Mouse (Mus musculus) neural tube, embryonic 11.5 days (tissue): ENCODE measurements at regions not wholly inside any gene's neighbourhood (a gene's known extent, or its start where the extent isn't known, plus 50 kb on each side); places are given as distances from the start of the nearest gene placed in this dataset.

Experiments
- ATAC-seq: fragments of 200-750 bp; cut with Nextera tagmentation; 2 replicates; pipeline ENCODE4 v1.8.0; 2017; ENCODE audit warnings: moderate number of reproducible peaks, mild to moderate bottlenecking, moderate TSS enrichment, moderate library complexity; ENCODE audit not compliant: insufficient read depth, low FRiP score, low TSS enrichment
- DNase-seq: peaks from one replicate; pipeline ENCODE4 v3.0.0-alpha.2; 2015; ENCODE audit warnings: low spot score
- H3K27ac ChIP-seq: fragments of 300-500 bp; sonication (generic); 2 replicates; pipeline ENCODE4 v1.5.1; 2014; ENCODE audit warnings: low read depth, mild to moderate bottlenecking, low read length
- H3K27me3 ChIP-seq: fragments of 300-500 bp; sonication (generic); 2 replicates; pipeline ENCODE4 v1.6.1; 2014; ENCODE audit warnings: mild to moderate bottlenecking, low read length, mixed read lengths; ENCODE audit not compliant: control insufficient read depth, insufficient read depth
- H3K36me3 ChIP-seq: fragments of 300-500 bp; sonication (generic); 2 replicates; pipeline ENCODE4 v1.6.1; 2014; ENCODE audit warnings: mild to moderate bottlenecking, low read length, moderate library complexity, mixed read lengths; ENCODE audit not compliant: control insufficient read depth, insufficient read depth
- H3K4me1 ChIP-seq: fragments of 300-500 bp; sonication (generic); 2 replicates; pipeline ENCODE4 v1.6.1; 2014; ENCODE audit warnings: low read length, mixed read lengths; ENCODE audit not compliant: control insufficient read depth, insufficient read depth
- H3K4me2 ChIP-seq: fragments of 300-500 bp; sonication (generic); 2 replicates; pipeline ENCODE4 v1.6.1; 2014; ENCODE audit warnings: low read depth, mild to moderate bottlenecking, moderate library complexity
- H3K4me3 ChIP-seq: fragments of 300-500 bp; sonication (generic); 2 replicates; pipeline ENCODE4 v1.5.1; 2014; ENCODE audit warnings: low read depth, low read length
- H3K9ac ChIP-seq: fragments of 300-500 bp; sonication (generic); 2 replicates; pipeline ENCODE4 v1.6.1; 2014; ENCODE audit warnings: mild to moderate bottlenecking, low read length
- H3K9me3 ChIP-seq: fragments of 300-500 bp; sonication (generic); 2 replicates; pipeline ENCODE4 v1.6.1; 2016; ENCODE audit warnings: low read length; ENCODE audit not compliant: control insufficient read depth
- WGBS: fragments of 180-500 bp; shearing (Covaris S2); extraction: QIAGEN DNeasy Blood & Tissue Kit; methylation state at CpG from one replicate; pipeline ENCODE4 v1.1.7; 2014; 5-methylcytosine and 5-hydroxymethylcytosine counted together

DNA sequence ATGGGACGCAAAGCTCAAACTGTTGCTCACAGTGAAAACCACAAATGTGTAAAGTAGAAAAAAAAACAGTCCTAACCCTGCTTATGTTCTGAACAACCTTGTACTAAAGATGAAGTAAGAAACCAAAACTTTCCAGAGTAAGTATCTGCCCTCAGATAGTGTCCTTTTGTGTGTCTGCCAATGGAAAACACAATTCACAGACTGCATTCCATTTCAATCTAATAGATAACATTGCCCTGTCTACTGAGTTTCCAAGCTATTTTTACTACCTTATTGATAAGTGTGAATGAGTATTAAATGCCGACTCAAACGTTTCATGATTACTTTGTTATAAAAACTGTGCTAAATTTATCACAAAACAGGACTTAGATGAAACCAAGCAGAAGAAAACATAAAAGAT is 1357.4 kb upstream of the Flrt2 start:
- H3K9me3 ChIP-seq = no peaks in the 10 kb centered on the region
- H3K27ac ChIP-seq = no peak overlapping the region
- no peak overlapping the region for H3K4me3 ChIP-seq
- no peaks in the 10 kb centered on the region for H3K27me3 ChIP-seq
- ATAC-seq = no peak
- no peaks in the 10 kb centered on the region for H3K4me1 ChIP-seq
- H3K9ac ChIP-seq = no peak overlapping the region
- no peak for DNase-seq
- no peak overlapping the region for H3K4me2 ChIP-seq
- no peaks in the 10 kb centered on the region for H3K36me3 ChIP-seq
- WGBS = 87% methylated on average over 3 of the region's 3 CpGs

DNA sequence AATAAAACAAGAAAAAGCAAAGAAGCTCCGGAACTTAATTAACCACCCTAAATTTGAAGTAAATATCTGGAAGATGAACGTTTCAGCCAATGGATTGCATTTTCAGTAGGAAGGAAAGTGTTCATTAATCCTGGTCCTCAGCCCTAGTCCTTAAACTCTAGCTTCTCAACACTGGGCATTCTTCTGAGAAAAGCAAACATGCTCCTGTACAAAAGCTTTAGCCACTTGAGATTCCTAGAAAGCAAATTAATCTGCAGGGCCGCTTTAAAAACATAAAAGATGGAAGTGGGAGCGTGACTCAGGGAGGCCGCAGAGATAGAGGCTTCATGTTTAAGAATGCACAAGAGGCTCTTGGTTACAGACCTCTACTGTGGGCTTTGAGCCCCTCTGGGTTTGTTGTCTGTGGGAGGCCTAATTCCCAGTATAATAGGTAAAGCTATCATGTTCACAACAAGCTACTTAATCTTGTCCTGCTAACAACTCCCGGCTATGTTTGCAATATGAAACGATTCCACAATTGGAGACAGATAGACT is 1342.3 kb upstream of the Flrt2 start:
- Histone ChIP-seq H3K4me1 (no peaks in the 10 kb centered on the region), H3K9me3 (no peaks in the 10 kb centered on the region), H3K27me3 (no peaks in the 10 kb centered on the region), H3K4me2 (no peak overlapping the region), H3K4me3 (no peak overlapping the region), H3K27ac (no peak overlapping the region), H3K36me3 (no peaks in the 10 kb centered on the region), H3K9ac (no peak overlapping the region)
- WGBS = 69% methylated on average over 7 of the region's 7 CpGs
- ATAC-seq (no peak), DNase-seq (no peak)

DNA sequence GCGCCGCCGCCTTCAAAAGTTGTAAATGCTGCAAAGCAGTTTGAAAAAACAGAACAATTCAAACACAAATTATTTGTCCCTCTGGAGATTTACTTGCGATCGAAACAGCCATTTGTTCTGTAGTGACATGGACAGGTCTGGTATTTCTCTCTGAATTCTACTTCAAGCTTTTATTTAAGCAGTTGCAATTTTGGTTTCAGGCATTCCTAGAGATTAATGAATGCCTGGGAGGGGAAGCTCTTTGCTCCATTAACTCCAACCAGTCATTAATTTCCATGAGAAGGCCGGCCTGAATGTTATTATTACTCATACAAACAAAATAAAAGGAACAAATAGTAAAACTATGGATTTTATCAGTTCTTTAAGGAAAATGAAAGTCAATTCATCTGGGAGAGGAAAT is 1327.8 kb upstream of the Flrt2 start:
- no peaks in the 10 kb centered on the region for H3K27me3 ChIP-seq
- H3K9me3 ChIP-seq = no peaks in the 10 kb centered on the region
- no peak overlapping the region for H3K27ac ChIP-seq
- ATAC-seq (no peak), DNase-seq (peak; percentile 10)
- H3K4me2 ChIP-seq = no peak overlapping the region
- H3K4me1 ChIP-seq = no peaks in the 10 kb centered on the region
- H3K4me3 ChIP-seq = no peak overlapping the region
- H3K9ac ChIP-seq = no peak overlapping the region
- no peaks in the 10 kb centered on the region for H3K36me3 ChIP-seq
- WGBS = 51% methylated on average over 6 of the region's 6 CpGs

DNA sequence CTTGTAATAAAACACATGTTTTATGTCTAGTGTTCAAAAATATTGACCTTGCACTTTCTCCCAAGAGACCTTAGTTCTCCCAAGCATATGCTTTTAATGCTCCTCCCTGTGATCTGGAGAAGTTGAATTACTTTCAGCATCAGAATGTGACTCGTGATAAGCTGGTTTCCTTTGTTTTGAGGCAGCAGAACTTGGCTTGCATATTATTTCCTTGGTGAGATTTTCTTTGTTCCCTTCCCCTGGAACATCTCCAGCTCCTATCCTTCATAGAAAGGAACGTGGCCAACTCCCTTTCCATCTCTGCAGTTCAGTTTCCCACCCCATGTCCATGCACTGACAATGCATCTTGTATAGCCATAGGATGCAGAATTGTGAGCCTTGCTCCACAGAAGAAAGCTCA is 1292.0 kb upstream of the Flrt2 start:
- Histone ChIP-seq H3K4me2 (no peak overlapping the region), H3K27me3 (no peaks in the 10 kb centered on the region), H3K36me3 (no peaks in the 10 kb centered on the region), H3K4me1 (no peaks in the 10 kb centered on the region), H3K9ac (no peak overlapping the region), H3K4me3 (no peak overlapping the region), H3K27ac (no peak overlapping the region), H3K9me3 (no peaks in the 10 kb centered on the region)
- ATAC-seq (no peak), DNase-seq (no peak)
- 83% methylated on average over 2 of the region's 2 CpGs for WGBS

DNA sequence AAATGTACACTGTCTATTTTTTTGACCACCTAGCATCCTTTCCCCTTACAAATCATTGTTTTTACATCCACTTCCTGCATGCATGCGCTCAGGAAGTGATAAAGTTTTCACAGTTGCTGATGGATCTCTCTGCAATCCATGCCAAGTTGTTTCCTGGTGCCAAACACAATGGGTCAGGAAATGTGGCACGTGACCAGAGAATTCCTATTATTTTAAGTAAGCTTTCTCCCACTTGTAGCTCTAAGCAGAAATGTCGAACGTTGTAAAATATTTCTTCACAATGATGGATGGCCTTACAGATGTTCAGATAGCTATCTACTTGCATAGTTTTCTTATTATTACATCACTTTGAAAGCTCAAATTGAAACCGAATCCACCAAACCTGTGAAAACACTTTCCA is 1271.1 kb upstream of the Flrt2 start:
- Histone ChIP-seq H3K9ac (no peak overlapping the region), H3K27ac (no peak overlapping the region), H3K36me3 (no peaks in the 10 kb centered on the region), H3K9me3 (no peaks in the 10 kb centered on the region), H3K27me3 (no peaks in the 10 kb centered on the region), H3K4me2 (no peak overlapping the region), H3K4me1 (no peaks in the 10 kb centered on the region), H3K4me3 (no peak overlapping the region)
- DNase-seq (no peak), ATAC-seq (no peak)
- WGBS = 64% methylated on average over 5 of the region's 5 CpGs

DNA sequence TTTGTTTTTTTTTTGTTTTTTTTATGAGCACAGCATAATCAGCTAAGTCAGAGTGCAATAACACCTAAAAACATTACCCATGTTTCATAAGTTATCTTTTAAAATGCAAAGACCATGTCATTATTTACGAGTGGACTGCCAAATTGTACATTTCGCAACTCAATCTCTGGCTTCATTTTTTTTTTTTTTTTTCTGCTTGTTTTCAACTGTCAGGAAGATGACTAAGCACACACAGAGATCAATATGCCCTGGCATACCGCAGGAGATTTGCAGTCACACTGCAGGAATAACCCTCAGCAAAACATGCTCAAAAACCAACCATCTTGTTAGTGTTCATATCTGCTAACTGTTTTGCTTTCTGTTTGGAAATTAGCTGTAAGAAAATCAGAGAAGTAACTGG is 1270.3 kb upstream of the Flrt2 start:
- Histone ChIP-seq H3K27ac (no peak overlapping the region), H3K9ac (no peak overlapping the region), H3K9me3 (no peaks in the 10 kb centered on the region), H3K27me3 (no peaks in the 10 kb centered on the region), H3K4me1 (no peaks in the 10 kb centered on the region), H3K4me2 (no peak overlapping the region), H3K4me3 (no peak overlapping the region), H3K36me3 (no peaks in the 10 kb centered on the region)
- ATAC-seq = no peak
- DNase-seq = no peak
- WGBS = 81% methylated on average over 3 of the region's 3 CpGs

DNA sequence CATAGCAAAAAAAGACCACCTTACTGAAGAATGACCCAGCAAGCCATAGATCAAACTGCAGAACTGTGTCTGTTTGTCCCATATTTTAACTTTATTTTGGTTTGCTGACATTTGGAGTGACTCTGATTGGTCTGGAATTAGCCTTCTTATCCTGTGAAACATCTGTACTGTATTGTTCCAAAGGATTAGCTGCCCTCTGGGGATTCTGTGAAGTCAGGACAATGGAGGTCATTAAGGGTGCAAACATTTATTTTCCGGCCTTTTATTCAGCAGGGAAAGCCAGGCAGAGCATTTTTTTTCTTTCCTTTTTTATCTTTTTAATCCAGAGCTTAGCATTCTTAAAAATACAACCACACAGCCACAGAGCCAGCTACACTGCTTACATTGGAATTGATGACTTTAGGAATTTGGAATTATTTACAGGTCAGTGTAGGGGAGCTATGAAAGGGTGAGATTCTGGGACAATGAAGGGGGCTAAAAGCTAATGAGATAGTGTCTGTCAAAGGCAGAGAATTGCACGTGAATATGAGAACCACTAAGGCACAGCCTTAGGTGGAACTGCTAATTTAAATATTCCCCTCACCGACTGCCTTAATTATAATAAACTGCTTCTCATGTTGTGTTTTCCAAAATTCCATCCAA is 1267.6 kb upstream of the Flrt2 start:
- peak; percentile 69; the same call in 1 of the 2 replicates for ATAC-seq
- no peak overlapping the region for H3K4me3 ChIP-seq
- no peak overlapping the region for H3K9ac ChIP-seq
- H3K4me2 ChIP-seq = no peak overlapping the region
- H3K27ac ChIP-seq = no peak overlapping the region
- no peaks in the 10 kb centered on the region for H3K4me1 ChIP-seq
- no peaks in the 10 kb centered on the region for H3K9me3 ChIP-seq
- 21% methylated on average over 3 of the region's 3 CpGs for WGBS
- DNase-seq = no peak
- H3K36me3 ChIP-seq = no peaks in the 10 kb centered on the region
- no peaks in the 10 kb centered on the region for H3K27me3 ChIP-seq

DNA sequence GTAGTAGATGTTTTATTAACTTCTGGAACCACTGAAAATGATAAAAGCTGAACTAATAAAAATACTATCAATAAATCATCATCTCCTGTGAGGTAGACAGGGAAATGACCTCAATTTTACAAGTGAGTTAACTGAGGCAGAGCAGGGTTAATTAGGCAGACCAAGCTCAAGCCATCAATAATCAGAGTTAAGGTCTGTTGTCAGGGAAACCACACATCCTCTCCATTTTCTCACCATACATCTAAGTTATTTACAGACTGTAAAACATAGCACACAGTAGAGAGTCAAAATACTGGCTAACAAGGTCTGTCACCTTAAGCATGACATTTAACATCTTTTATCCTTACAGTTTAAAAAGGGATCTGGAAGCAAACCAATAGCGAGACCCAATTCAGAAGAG is 1242.5 kb upstream of the Flrt2 start:
- no peak for DNase-seq
- H3K27me3 ChIP-seq = no peaks in the 10 kb centered on the region
- H3K9ac ChIP-seq = no peak overlapping the region
- no peak overlapping the region for H3K27ac ChIP-seq
- no peak overlapping the region for H3K4me2 ChIP-seq
- ATAC-seq = 0 out of 2 replicates have a peak, but pooled peaks have one; percentile 41
- WGBS = 64% methylated on average over 1 of the region's 1 CpGs
- H3K36me3 ChIP-seq = no peaks in the 10 kb centered on the region
- H3K4me1 ChIP-seq = no peaks in the 10 kb centered on the region
- H3K9me3 ChIP-seq = no peaks in the 10 kb centered on the region
- H3K4me3 ChIP-seq = no peak overlapping the region

DNA sequence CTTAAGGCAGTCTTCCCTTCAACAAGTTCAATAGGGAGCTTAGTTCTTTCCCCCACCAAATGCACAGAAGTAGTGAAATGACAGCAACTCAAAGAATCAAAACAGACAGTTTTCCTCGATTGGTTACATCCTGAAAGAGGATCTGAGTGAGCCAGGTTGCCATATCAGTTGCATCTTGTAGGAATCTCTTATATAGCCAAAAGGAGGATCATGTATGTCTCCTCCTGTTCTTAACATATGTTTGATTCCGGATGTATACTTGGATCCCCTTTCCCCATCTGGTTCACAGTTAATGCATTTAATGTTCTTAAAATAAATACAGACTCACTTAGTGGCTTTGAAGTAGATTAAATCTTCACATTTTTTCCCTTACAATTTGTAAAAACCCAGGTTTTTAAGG is 1224.0 kb upstream of the Flrt2 start:
- no peak overlapping the region for H3K4me2 ChIP-seq
- no peaks in the 10 kb centered on the region for H3K27me3 ChIP-seq
- no peak overlapping the region for H3K9ac ChIP-seq
- no peaks in the 10 kb centered on the region for H3K4me1 ChIP-seq
- H3K9me3 ChIP-seq = no peaks in the 10 kb centered on the region
- WGBS = 78% methylated on average over 2 of the region's 2 CpGs
- ATAC-seq = no peak
- no peak for DNase-seq
- no peak overlapping the region for H3K4me3 ChIP-seq
- no peaks in the 10 kb centered on the region for H3K36me3 ChIP-seq
- H3K27ac ChIP-seq = no peak overlapping the region
